Mouse (Mus musculus) MEL (cell line): ENCODE measurements around the gene Slc25a22. TPM values are rescaled to one million over a fixed set of nuclear protein-coding genes. Genes with fewer than 3 reads are reported as not detected.

Experiments used
- DNase-seq: peaks from one replicate; pipeline ENCODE4 v3.0.0; 2011; ENCODE audit warnings: low read depth, low spot score
- H3K27ac ChIP-seq: 2 replicates; pipeline ENCODE4 v1.5.1; 2012; ENCODE audit warnings: low read depth, mild to moderate bottlenecking, control low read depth, low read length, moderate library complexity; ENCODE audit not compliant: control insufficient read depth
- H3K27me3 ChIP-seq, 2 experiments: fragments of 150-350 bp in 1 of 2; sonication (generic) in 1 of 2; 2 replicates each; pipeline ENCODE4 v1.6.1; 2012; ENCODE audit warnings: low read length in 2 of 2, mild to moderate bottlenecking in 2 of 2, improper control_type of control experiment in 1 of 2, moderate library complexity in 1 of 2; ENCODE audit not compliant: insufficient read depth in 2 of 2, control insufficient read depth in 1 of 2
- H3K36me3 ChIP-seq, 2 experiments: 2 replicates each; pipeline ENCODE4 v1.6.1; 2012 to 2014; ENCODE audit warnings: low read length in 2 of 2, improper control_type of control experiment in 1 of 2, inconsistent platforms in 1 of 2, mild to moderate bottlenecking in 1 of 2; ENCODE audit not compliant: insufficient read depth in 2 of 2, control insufficient read depth in 1 of 2
- H3K4me1 ChIP-seq, 2 experiments: fragments of 150-350 bp in 1 of 2; sonication (generic) in 1 of 2; 2 replicates each; pipeline ENCODE4 v1.6.1; 2012; ENCODE audit warnings: low read length in 2 of 2, improper control_type of control experiment in 1 of 2, mild to moderate bottlenecking in 1 of 2; ENCODE audit not compliant: insufficient read depth in 2 of 2, control insufficient read depth in 1 of 2
- H3K4me3 ChIP-seq, 2 experiments: fragments of 150-350 bp in 1 of 2; sonication (generic) in 1 of 2; 2 replicates each; pipeline ENCODE4 v1.5.1; 2012; ENCODE audit warnings: low read depth in 2 of 2, low read length in 2 of 2, mild to moderate bottlenecking in 2 of 2, moderate library complexity in 2 of 2, control low read depth in 1 of 2, improper control_type of control experiment in 1 of 2; ENCODE audit not compliant: control insufficient read depth in 1 of 2, insufficient read depth in 1 of 2
- H3K79me2 ChIP-seq: 2 replicates; pipeline ENCODE4 v1.6.1; 2012; ENCODE audit warnings: mild to moderate bottlenecking, low read length, moderate library complexity; ENCODE audit not compliant: control insufficient read depth, poor library complexity, insufficient read depth
- H3K9ac ChIP-seq: 2 replicates; pipeline ENCODE4 v1.6.1; 2012; ENCODE audit warnings: low read depth, mild to moderate bottlenecking, control low read depth, low read length, moderate library complexity; ENCODE audit not compliant: control insufficient read depth, poor library complexity, severe bottlenecking
- H3K9me3 ChIP-seq: fragments of 150-350 bp; sonication (generic); replicated peaks from 2 replicates; pipeline ENCODE4 v1.6.1; 2012; ENCODE audit warnings: mild to moderate bottlenecking, low read length, improper control_type of control experiment, moderate library complexity; ENCODE audit not compliant: insufficient read depth
- CHD1 ChIP-seq: IDR thresholded peaks from 2 replicates; pipeline ENCODE4 v1.6.1; 2012; ENCODE audit warnings: low read depth, mild to moderate bottlenecking, inconsistent platforms, low read length, improper control_type of control experiment
- ELF1 ChIP-seq: IDR thresholded peaks from 2 replicates; pipeline ENCODE4 v1.6.1; 2014; ENCODE audit warnings: low read depth, mild to moderate bottlenecking, inconsistent platforms, low read length, improper control_type of control experiment, moderate library complexity
- EP300 ChIP-seq, 2 experiments: IDR thresholded peaks; 2 replicates each; pipeline ENCODE4 v1.6.1; 2011; ENCODE audit warnings: improper control_type of control experiment in 2 of 2, low read length in 2 of 2, low read depth in 1 of 2, mild to moderate bottlenecking in 1 of 2
- GATA1 ChIP-seq: IDR thresholded peaks from 2 replicates; pipeline ENCODE4 v1.6.1; 2011; ENCODE audit warnings: low read depth, low read length, improper control_type of control experiment
- HCFC1 ChIP-seq: IDR thresholded peaks from 2 replicates; pipeline ENCODE4 v1.6.1; 2012; ENCODE audit warnings: low read depth, mild to moderate bottlenecking, inconsistent platforms, low read length, improper control_type of control experiment, moderate library complexity
- MEF2A ChIP-seq: IDR thresholded peaks from 2 replicates; pipeline ENCODE4 v1.6.1; 2014; ENCODE audit warnings: low read depth, mild to moderate bottlenecking, inconsistent platforms, low read length, improper control_type of control experiment; ENCODE audit not compliant: poor library complexity, insufficient replicate concordance, severe bottlenecking; ENCODE audit errors: extremely low read depth
- MXI1 ChIP-seq: IDR thresholded peaks from 2 replicates; pipeline ENCODE4 v1.6.1; 2011; ENCODE audit warnings: mild to moderate bottlenecking, low read depth, low read length, improper control_type of control experiment
- MYC ChIP-seq: IDR thresholded peaks from 2 replicates; pipeline ENCODE4 v1.6.1; 2011; ENCODE audit warnings: low read depth, mild to moderate bottlenecking, low read length, improper control_type of control experiment, moderate library complexity
- NRF1 ChIP-seq: IDR thresholded peaks from 2 replicates; pipeline ENCODE4 v1.6.1; 2014; ENCODE audit warnings: low read depth, mild to moderate bottlenecking, inconsistent platforms, low read length, improper control_type of control experiment, moderate library complexity; ENCODE audit not compliant: poor library complexity, insufficient read depth, severe bottlenecking
- POLR2AphosphoS5 ChIP-seq: IDR thresholded peaks from 2 replicates; pipeline ENCODE4 v1.6.1; 2012; ENCODE audit warnings: low read depth, borderline replicate concordance, mild to moderate bottlenecking, inconsistent platforms, low read length, moderate library complexity, mixed read lengths
- RAD21 ChIP-seq: IDR thresholded peaks from 2 replicates; pipeline ENCODE4 v1.6.1; 2011; ENCODE audit warnings: mild to moderate bottlenecking, low read depth, low read length, improper control_type of control experiment
- RCOR1 ChIP-seq: IDR thresholded peaks from 2 replicates; pipeline ENCODE4 v1.6.1; 2012; ENCODE audit warnings: low read depth, mild to moderate bottlenecking, inconsistent platforms, low read length, improper control_type of control experiment
- SIN3A ChIP-seq: IDR thresholded peaks from 2 replicates; pipeline ENCODE4 v1.6.1; 2012; ENCODE audit warnings: low read length, improper control_type of control experiment, inconsistent platforms
- SMC3 ChIP-seq: IDR thresholded peaks from 2 replicates; pipeline ENCODE4 v1.6.1; 2011; ENCODE audit warnings: low read depth, low read length, improper control_type of control experiment
- TBP ChIP-seq: IDR thresholded peaks from 2 replicates; pipeline ENCODE4 v1.8.0; 2011; ENCODE audit warnings: low read depth, low read length, improper control_type of control experiment
- UBTF ChIP-seq: IDR thresholded peaks from 2 replicates; pipeline ENCODE4 v1.6.1; 2012; ENCODE audit warnings: low read depth, mild to moderate bottlenecking, inconsistent platforms, low read length, improper control_type of control experiment, moderate library complexity, borderline replicate concordance; ENCODE audit not compliant: insufficient read depth
- ZKSCAN1 ChIP-seq: IDR thresholded peaks from 2 replicates; pipeline ENCODE4 v1.6.1; 2012; ENCODE audit warnings: low read depth, mild to moderate bottlenecking, inconsistent platforms, low read length, improper control_type of control experiment, moderate library complexity
- ZNF384 ChIP-seq: IDR thresholded peaks from 2 replicates; pipeline ENCODE4 v1.6.1; 2012; ENCODE audit warnings: low read depth, mild to moderate bottlenecking, inconsistent platforms, low read length, improper control_type of control experiment
- polyA plus RNA-seq, 2 experiments: library from polyadenylated mRNA; stranded (reverse) in 1 of 2; unstranded in 1 of 2; fragments of >175 nt in 1 of 2; fragments of >200 nt in 1 of 2; gene quantifications; 2 replicates each; pipeline versions ENCODE4 v1.2.1 to v1.2.4; 2012; ENCODE audit warnings: low replicate concordance in 2 of 2, low read depth in 1 of 2; ENCODE audit not compliant: insufficient read length in 2 of 2, insufficient read depth in 1 of 2, missing spikeins in 1 of 2
- total RNA-seq: library from RNA; depleted of rRNA; stranded (reverse); fragments of 300-350 nt; gene quantifications from 2 replicates; pipeline ENCODE4 v1.2.3, GENCODE M21; 2012

The Slc25a22 gene
- total and polyA plus RNA-seq, 3 experiments = 23.8 to 46.0 TPM; not detected in 1

- no peaks in the 10 kb centered on the region for H3K9me3 ChIP-seq
- no peak overlapping the region for H3K9ac ChIP-seq
- H3K79me2 ChIP-seq = peaks cover 48% of the 10 kb centered on the region
- no peak overlapping the region for H3K27ac ChIP-seq
- no peak for DNase-seq
- no peaks in the 10 kb centered on the region for H3K27me3 ChIP-seq
- H3K4me1 ChIP-seq = peaks cover 4 to 24% of the 10 kb centered on the region in 2 experiments; a peak in 3 of 4 replicates
- peaks cover 0 to 22% of the 10 kb centered on the region in 2 experiments; a peak in 3 of 4 replicates for H3K36me3 ChIP-seq
- H3K4me3 ChIP-seq = no peak overlapping the region
- TF ChIP-seq NRF1 (no peak), ZNF384 (no peak), MXI1 (no peak), MEF2A (no peak), SIN3A (no peak), UBTF (no peak), EP300 (IDR thresholded peaks at IDR 0.05; ENCODE audit: low read depth in 1 of 2, low read length in 2 of 2) (no peak)
Observed at GRCm38 (mm10) chr7:141439140-141439679, 1.5 kb upstream of the Slc25a22 start.

GRCm38 (mm10) chr7:141438201-141438968 is 693 bp upstream of the Slc25a22 start:
- H3K9ac ChIP-seq = no peak overlapping the region
- peaks cover 0 to 20% of the 10 kb centered on the region in 2 experiments; a peak in 3 of 4 replicates for H3K36me3 ChIP-seq
- TF ChIP-seq SIN3A (no peak), HCFC1 (no peak), TBP (no peak), ZKSCAN1 (no peak), RAD21 (no peak), ELF1 (no peak), RCOR1 (no peak), NRF1 (no peak), CHD1 (no peak), MXI1 (no peak), POLR2AphosphoS5 (no peak), UBTF (no peak), MYC (no peak), SMC3 (no peak), ZNF384 (no peak), GATA1 (no peak)
- TF ChIP-seq, all 39 proteins: peak for 0
- Histone ChIP-seq H3K4me3 (no peak overlapping the region), H3K9me3 (no peaks in the 10 kb centered on the region), H3K4me1 (peaks cover 4 to 22% of the 10 kb centered on the region in 2 experiments; a peak in 3 of 4 replicates), H3K79me2 (peaks cover 44% of the 10 kb centered on the region), H3K27me3 (no peaks in the 10 kb centered on the region), H3K27ac (no peak overlapping the region)
- DNase-seq = no peak
